Mouse (Mus musculus): Measurements from ENCODE around the gene Arpp21. TPM values are rescaled to one million over a fixed set of nuclear protein-coding genes. Genes with fewer than 3 reads are reported as not detected.
A peak's percentile ranks its signal among the peaks of the same experiment; 100 is the strongest.

Gene Arpp21
- total RNA-seq, 2 experiments from 2014 or later = 6.8 to 10.7 TPM

DNA sequence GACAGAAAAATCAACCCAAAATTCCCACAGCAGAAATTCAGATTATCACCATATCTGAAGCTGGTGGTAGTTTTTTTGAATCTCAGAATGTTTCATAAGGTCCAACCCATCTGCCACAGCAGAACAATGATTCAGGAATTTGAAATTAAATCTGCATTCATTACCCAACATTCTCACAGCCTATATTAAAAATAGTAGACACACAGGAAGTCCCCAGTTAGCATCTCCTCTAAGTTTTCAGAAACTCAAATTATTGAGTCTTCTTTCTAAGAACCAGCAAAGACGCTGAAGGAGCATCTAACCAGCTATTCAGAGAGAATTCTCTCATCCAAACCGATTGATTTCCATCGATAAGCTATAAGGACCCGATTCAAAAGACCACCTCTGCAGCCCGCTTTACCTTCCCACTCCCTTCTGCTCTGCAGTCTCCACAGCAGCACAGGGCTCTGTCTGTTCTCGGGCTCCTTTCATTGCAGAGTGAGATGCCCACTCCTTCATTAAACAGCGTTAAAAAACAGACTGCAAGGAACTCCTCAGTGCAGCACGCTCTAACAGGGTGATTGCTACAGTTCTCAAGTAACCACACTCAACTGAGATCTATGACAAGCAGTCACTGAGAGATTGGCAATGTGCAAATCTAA, 3.7 kb downstream of the Arpp21 start:
- no peak for DNase-seq (ENCODE audit: low spot score)

DNA sequence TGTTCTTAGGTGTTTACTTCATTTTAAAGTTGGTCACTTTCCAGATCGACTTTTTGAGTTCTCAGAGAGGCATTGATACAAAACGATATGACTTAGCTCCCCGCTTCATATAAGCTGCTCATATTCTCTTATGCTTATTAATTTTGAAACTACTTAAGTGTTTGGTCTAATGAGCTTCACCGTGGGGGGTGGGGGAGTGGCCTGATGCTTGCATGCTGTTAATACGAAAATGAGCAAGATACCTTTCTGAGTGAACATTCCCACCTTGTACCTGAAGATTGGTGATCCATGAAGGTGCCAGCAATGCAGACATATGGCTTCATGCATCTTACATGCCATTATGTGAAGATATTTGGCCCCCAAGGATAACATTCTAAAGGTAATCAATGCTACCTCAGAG, 4.4 kb downstream of the Arpp21 start:
- DNase-seq (ENCODE audit: low spot score) = no peak

GRCm38 (mm10) chr9:112230716-112231361, 4.9 kb downstream of the Arpp21 start:
- DNase-seq (ENCODE audit: low spot score) = no peak

GRCm38 (mm10) chr9:112228470-112228869, 7.3 kb downstream of the Arpp21 start:
- DNase-seq (ENCODE audit: low spot score) = no peak

GRCm38 (mm10) chr9:112227174-112227573, 8.6 kb downstream of the Arpp21 start:
- no peak for DNase-seq (ENCODE audit: low spot score)

DNA sequence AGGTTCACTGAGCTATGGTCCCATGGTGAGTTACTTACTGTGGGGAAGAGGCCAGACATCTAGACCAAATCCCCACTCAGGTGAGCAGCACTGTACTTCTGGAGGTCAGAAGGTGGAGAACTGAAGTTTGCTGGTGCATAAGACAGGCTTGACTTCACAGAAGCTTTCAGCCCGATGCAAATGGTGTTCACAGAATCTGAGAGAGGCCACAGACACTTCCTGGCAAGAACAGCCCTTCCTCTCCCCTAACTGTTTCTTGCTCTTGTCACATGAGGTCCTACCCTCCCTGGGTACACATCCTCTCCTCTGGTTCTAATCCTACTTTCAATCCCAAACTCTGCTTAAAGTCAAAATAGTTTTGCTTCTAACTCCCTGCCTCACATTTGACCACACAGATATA, 9.2 kb downstream of the Arpp21 start:
- DNase-seq (ENCODE audit: low spot score) = no peak

- no peak for DNase-seq (ENCODE audit: low spot score)
Measured at GRCm38 (mm10) chr9:112225046-112225445, 10.7 kb downstream of the Arpp21 start.

- no peak for DNase-seq (ENCODE audit: low spot score)
Measured at GRCm38 (mm10) chr9:112219372-112219771, 16.4 kb downstream of the Arpp21 start.

GRCm38 (mm10) chr9:112218237-112218636, 17.5 kb downstream of the Arpp21 start:
- DNase-seq (ENCODE audit: low spot score) = no peak

- DNase-seq (ENCODE audit: low spot score) = no peak
Measured at GRCm38 (mm10) chr9:112217161-112217560, 18.6 kb downstream of the Arpp21 start.

- no peak for DNase-seq (ENCODE audit: low spot score)
Measured at GRCm38 (mm10) chr9:112215030-112215806, 20.5 kb downstream of the Arpp21 start.

DNA sequence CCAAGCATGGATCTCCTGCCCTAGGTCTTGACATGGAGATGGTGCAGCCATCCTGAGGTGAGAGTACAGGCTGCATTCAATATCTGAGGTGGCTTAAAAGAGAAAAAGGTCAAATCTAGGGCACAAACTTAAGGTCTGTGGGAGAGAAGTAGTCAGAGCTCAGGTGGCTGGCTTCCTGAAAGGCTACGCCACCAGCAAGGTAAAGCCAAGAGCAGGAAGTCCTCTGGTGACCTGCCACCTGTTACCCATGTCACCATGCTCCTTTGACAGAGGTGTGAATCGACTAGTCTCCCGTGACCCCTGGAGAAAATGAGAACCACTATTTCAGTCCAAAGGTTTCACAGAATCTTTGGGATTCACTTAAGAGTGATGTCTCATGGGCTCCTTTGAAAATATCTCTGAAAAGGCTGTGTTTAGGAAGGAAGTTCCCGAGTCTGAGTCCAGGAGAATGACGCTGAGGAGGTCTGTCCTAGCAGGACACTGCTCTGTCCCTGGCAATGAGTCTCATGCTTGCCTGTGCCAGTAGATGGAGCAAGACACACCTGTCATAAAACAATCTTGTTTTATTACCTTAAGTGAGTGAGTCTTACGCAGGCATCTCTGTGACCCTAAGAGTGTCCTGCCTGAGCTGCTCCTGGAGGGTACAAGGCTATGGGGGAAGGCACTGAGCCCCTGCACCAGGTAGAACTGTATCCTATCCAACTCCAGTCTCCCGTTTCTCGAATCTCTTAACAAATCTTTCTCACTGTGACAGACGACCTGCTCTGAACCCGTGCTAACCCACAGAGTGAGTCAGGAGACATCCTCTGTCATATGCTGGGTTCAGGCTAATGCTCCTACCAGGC, 22.1 kb downstream of the Arpp21 start:
- peak; percentile 7 for DNase-seq (ENCODE audit: low spot score)

- no peak for DNase-seq (ENCODE audit: low spot score)
Measured at GRCm38 (mm10) chr9:112209803-112210202, 25.9 kb downstream of the Arpp21 start.

DNA sequence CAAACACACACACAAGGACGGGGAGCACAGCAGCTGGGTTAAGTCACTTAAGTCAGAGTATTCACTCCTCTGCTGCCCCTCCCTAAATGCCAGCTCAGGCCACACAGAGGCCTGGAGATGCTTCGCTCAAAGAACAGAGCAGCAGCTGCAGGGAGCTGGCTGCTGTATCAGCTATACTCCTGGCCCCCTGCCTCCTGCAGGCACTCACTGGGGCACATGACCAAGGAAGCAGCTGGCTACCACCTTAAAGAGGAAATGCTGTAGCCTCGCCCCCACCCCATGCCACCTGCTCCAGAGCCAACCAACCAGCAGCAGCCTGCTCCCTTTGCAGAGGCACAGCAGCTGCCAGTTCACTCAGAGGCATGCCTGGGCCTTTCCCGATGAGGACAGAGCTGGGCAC, 28.0 kb downstream of the Arpp21 start:
- peak; percentile 21 for DNase-seq (ENCODE audit: low spot score)

DNA sequence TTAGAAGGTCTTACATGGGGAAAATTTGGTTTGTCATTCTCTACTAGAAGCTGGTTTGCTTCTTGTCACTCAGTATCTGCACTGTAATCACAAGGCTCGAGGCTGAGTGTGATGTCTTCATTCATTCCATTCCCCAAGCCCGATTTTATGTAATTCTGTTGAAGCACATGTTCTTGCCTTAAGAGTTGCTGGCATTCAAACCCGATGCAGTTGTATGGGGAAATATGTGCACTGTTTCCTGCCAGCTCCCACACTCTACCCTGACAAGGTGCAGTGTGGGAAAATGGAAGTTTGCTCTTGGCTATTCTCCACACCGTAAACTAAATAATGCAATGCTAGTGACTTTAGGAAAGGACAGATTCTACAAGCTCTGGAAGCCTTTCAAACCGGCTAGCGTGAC, 37.4 kb downstream of the Arpp21 start:
- no peak for DNase-seq (ENCODE audit: low spot score)

- DNase-seq (ENCODE audit: low spot score) = no peak
Measured at GRCm38 (mm10) chr9:112194049-112194448, 41.7 kb downstream of the Arpp21 start.

- DNase-seq (ENCODE audit: low spot score) = no peak
Measured at GRCm38 (mm10) chr9:112189394-112189793, 46.3 kb downstream of the Arpp21 start.

DNA sequence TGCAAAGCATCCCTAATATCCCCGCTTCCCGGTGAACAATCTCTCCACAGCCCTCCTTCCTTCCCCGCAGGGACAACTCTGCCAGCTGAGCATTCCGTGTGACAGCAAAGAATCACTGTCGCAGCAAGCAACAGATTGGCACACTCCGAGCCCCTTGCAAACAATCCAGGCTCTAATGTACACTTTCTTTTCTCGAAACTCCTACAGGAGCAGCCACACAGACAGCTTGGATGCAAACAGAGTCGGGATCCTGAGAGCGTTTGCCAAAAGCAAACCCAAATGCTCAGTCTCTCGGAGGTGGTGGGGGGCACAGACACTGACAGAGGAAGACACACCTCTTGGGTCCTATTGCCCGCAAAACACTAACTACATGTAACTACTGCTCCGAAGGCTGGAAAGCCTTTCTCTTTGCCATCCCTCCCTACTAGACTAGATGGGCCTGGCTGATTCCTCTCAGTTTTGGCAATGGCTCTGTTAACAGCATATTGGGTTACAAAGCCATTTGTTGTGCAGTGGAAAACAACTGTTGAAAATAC, 47.3 kb downstream of the Arpp21 start:
- no peak for DNase-seq (ENCODE audit: low spot score)

DNA sequence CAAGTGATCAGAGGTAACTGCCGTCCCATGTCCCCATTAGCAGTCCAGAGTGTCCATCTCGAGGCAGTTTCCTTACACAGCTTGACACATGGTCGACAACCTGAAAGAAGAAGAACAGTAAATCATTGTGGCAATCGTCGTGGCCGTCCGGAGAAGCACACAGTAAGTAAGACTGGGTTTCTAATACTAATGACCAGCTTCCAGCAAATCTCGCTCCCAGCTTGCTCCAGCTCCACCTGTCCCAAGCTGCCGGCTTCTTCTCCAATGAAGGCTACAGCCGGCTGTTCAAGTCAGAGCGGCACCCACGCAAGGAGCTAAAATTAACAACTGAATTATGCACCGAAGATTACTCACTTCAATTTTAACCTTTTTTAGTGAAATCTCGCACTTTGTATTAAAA, 48.1 kb downstream of the Arpp21 start:
- DNase-seq (ENCODE audit: low spot score) = no peak

GRCm38 (mm10) chr9:112186336-112187305, 49.1 kb downstream of the Arpp21 start:
- DNase-seq (ENCODE audit: low spot score) = no peak

Measured in gastrocnemius, adult 18-20 months (tissue).